Mouse (Mus musculus): ENCODE measurements around the gene Fam13a. TPM values are rescaled to one million over a fixed set of nuclear protein-coding genes. Genes with fewer than 3 reads are reported as not detected.

Fam13a gene
- polyA plus RNA-seq, 1 experiment from 2014 or later: 4.1 TPM

- Histone ChIP-seq H3K36me3 (ENCODE audit: control insufficient read depth, insufficient read depth, low read length) (no peaks in the 10 kb centered on the region), H3K4me1 (ENCODE audit: control insufficient read depth, insufficient read depth, low read length) (no peaks in the 10 kb centered on the region), H3K9me3 (ENCODE audit: control insufficient read depth, low read length) (no peaks in the 10 kb centered on the region), H3K27ac (replicated peaks; ENCODE audit: low read depth, low read length) (no peak overlapping the region), H3K9ac (ENCODE audit: low read length) (no peak overlapping the region), H3K4me2 (ENCODE audit: low read depth, severe bottlenecking) (no peak overlapping the region), H3K4me3 (ENCODE audit: low read depth, low read length) (no peak overlapping the region), H3K27me3 (ENCODE audit: control insufficient read depth, insufficient read depth, low read length) (no peaks in the 10 kb centered on the region)
- ATAC-seq (ENCODE audit: insufficient number of reproducible peaks, low FRiP score, low TSS enrichment, low read depth) (no peak), DNase-seq (ENCODE audit: low spot score) (no peak)
- 85% methylated on average over 6 of the region's 6 CpGs for WGBS
Observed at GRCm38 (mm10) chr6:58920735-58921134, 103.6 kb downstream of the Fam13a start.

- Histone ChIP-seq H3K27ac (replicated peaks; ENCODE audit: low read depth, low read length) (no peak overlapping the region), H3K4me2 (ENCODE audit: low read depth, severe bottlenecking) (no peak overlapping the region), H3K36me3 (ENCODE audit: control insufficient read depth, insufficient read depth, low read length) (no peaks in the 10 kb centered on the region), H3K4me1 (ENCODE audit: control insufficient read depth, insufficient read depth, low read length) (no peaks in the 10 kb centered on the region), H3K9ac (ENCODE audit: low read length) (no peak overlapping the region), H3K4me3 (ENCODE audit: low read depth, low read length) (no peak overlapping the region), H3K9me3 (ENCODE audit: control insufficient read depth, low read length) (no peaks in the 10 kb centered on the region), H3K27me3 (ENCODE audit: control insufficient read depth, insufficient read depth, low read length) (no peaks in the 10 kb centered on the region)
- ATAC-seq (ENCODE audit: insufficient number of reproducible peaks, low FRiP score, low TSS enrichment, low read depth) (no peak), DNase-seq (ENCODE audit: low spot score) (no peak)
- WGBS: 86% methylated on average over 5 of the region's 5 CpGs
Observed at GRCm38 (mm10) chr6:58916498-58916897, 107.9 kb downstream of the Fam13a start.

DNA sequence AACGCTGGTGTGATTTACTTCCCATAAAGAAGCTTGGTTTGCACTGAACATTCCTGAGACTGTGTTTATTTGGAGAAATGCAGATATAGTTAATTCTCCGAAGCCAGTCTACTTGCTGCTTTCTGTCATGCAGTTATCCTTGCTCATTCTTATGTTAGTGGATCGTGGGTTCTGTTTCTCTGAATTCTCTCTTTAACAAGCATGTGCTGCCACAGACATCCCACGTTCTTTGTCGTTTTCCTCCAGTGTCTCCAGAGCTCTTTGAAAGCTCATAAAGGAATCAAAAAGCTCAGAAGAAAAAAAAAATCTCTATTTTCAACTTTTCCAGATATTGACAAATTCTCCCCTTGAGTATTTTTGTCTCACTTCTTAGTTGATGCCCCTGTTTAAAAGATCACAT is 110.4 kb downstream of the Fam13a start:
- Histone ChIP-seq H3K4me1 (ENCODE audit: control insufficient read depth, insufficient read depth, low read length) (no peaks in the 10 kb centered on the region), H3K27me3 (ENCODE audit: control insufficient read depth, insufficient read depth, low read length) (no peaks in the 10 kb centered on the region), H3K9me3 (ENCODE audit: control insufficient read depth, low read length) (no peaks in the 10 kb centered on the region), H3K4me3 (ENCODE audit: low read depth, low read length) (no peak overlapping the region), H3K9ac (ENCODE audit: low read length) (no peak overlapping the region), H3K27ac (replicated peaks; ENCODE audit: low read depth, low read length) (no peak overlapping the region), H3K4me2 (ENCODE audit: low read depth, severe bottlenecking) (no peak overlapping the region), H3K36me3 (ENCODE audit: control insufficient read depth, insufficient read depth, low read length) (no peaks in the 10 kb centered on the region)
- WGBS: 86% methylated on average over 5 of the region's 5 CpGs
- ATAC-seq (ENCODE audit: insufficient number of reproducible peaks, low FRiP score, low TSS enrichment, low read depth): no peak
- DNase-seq (ENCODE audit: low spot score): no peak

DNA sequence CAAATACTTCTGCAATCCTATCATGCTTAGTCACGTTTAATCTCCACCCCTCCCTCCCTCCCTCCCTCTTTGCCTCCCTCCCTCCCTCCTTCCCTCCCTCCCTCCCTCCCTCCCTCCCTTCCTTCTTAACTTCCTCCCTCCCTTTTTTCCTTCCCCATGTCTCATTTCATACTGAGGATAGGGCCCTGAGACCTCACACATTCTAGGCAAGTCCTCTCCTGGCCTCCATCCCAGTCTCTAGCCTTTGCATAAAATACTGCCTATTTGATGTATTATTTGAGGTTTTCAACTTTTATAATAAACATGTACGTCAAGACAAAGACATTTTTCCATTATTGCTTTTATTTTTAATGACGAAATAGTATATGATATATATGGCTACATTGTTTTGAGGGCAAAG is 110.8 kb downstream of the Fam13a start:
- no peak for ATAC-seq (ENCODE audit: insufficient number of reproducible peaks, low FRiP score, low TSS enrichment, low read depth)

GRCm38 (mm10) chr6:58912842-58913241 is 111.5 kb downstream of the Fam13a start:
- ATAC-seq (ENCODE audit: insufficient number of reproducible peaks, low FRiP score, low TSS enrichment, low read depth): no peak
- H3K27me3 ChIP-seq (ENCODE audit: control insufficient read depth, insufficient read depth, low read length): no peaks in the 10 kb centered on the region
- no peak for DNase-seq (ENCODE audit: low spot score)
- H3K27ac ChIP-seq (replicated peaks; ENCODE audit: low read depth, low read length): no peak overlapping the region
- H3K4me3 ChIP-seq (ENCODE audit: low read depth, low read length): no peak overlapping the region
- no peak overlapping the region for H3K4me2 ChIP-seq (ENCODE audit: low read depth, severe bottlenecking)
- H3K36me3 ChIP-seq (ENCODE audit: control insufficient read depth, insufficient read depth, low read length): no peaks in the 10 kb centered on the region
- H3K9ac ChIP-seq (ENCODE audit: low read length): no peak overlapping the region
- H3K9me3 ChIP-seq (ENCODE audit: control insufficient read depth, low read length): no peaks in the 10 kb centered on the region
- H3K4me1 ChIP-seq (ENCODE audit: control insufficient read depth, insufficient read depth, low read length): no peaks in the 10 kb centered on the region
- WGBS: 88% methylated on average over 5 of the region's 5 CpGs

More for the DNA sequence above, 110.8 kb downstream of the Fam13a start:
- H3K27ac ChIP-seq (replicated peaks; ENCODE audit: low read depth, low read length): no peak overlapping the region
- H3K36me3 ChIP-seq (ENCODE audit: control insufficient read depth, insufficient read depth, low read length): no peaks in the 10 kb centered on the region
- H3K9ac ChIP-seq (ENCODE audit: low read length): no peak overlapping the region
- no peaks in the 10 kb centered on the region for H3K9me3 ChIP-seq (ENCODE audit: control insufficient read depth, low read length)
- no peak overlapping the region for H3K4me2 ChIP-seq (ENCODE audit: low read depth, severe bottlenecking)
- 86% methylated on average over 3 of the region's 3 CpGs for WGBS
- no peaks in the 10 kb centered on the region for H3K27me3 ChIP-seq (ENCODE audit: control insufficient read depth, insufficient read depth, low read length)
- no peaks in the 10 kb centered on the region for H3K4me1 ChIP-seq (ENCODE audit: control insufficient read depth, insufficient read depth, low read length)
- DNase-seq (ENCODE audit: low spot score): no peak
- H3K4me3 ChIP-seq (ENCODE audit: low read depth, low read length): no peak overlapping the region

DNA sequence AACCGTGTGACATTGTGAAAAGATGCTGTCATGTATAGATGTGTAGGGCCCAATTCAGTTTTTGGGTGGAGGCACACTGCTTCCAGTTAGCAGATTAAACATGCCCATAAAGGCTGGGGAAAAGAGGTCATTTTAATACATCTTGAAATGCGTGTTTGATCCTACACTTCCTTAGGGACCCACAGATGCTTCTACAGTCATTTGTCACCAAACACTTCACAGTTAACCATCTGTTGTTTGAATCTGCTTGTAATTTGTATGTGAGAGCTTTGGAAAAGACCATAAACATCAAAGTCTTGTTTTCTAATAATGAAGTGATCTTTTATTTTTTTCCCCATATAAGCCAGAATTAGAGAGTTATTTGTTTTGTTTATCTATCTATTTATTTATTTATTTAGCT is 116.6 kb downstream of the Fam13a start:
- DNase-seq (ENCODE audit: low spot score): no peak
- 52% methylated on average over 2 of the region's 2 CpGs for WGBS

DNA sequence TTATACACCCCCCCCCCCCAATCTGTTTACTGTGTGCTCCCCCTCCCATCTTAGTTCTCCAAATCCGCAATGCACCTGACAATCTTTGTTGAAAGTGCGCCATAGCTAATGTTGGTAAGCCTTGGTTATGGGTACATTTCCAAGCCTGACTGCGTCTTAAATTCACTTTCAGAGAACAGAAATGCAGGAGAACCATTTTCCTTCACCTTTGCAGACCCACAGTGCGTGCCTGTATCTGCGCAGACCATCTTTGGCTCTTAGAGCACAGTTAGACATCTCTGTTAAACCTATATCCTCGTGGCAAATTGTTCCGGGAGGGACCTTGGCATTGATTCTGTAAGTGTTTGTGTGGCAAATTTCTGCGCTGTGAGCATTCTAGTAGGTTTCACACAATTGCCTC is 117.0 kb downstream of the Fam13a start:
- Histone ChIP-seq H3K4me3 (ENCODE audit: low read depth, low read length) (no peak overlapping the region; the same call in 1 of the 2 replicates), H3K27ac (replicated peaks; ENCODE audit: low read depth, low read length) (no peak overlapping the region), H3K9me3 (ENCODE audit: control insufficient read depth, low read length) (peaks cover 2% of the 10 kb centered on the region; the same call in 1 of the 2 replicates), H3K4me2 (ENCODE audit: low read depth, severe bottlenecking) (peak overlapping the region; percentile 64; the same call in 1 of the 2 replicates), H3K4me1 (ENCODE audit: control insufficient read depth, insufficient read depth, low read length) (peaks cover 4% of the 10 kb centered on the region; the same call in 1 of the 2 replicates), H3K9ac (ENCODE audit: low read length) (no peak overlapping the region), H3K27me3 (ENCODE audit: control insufficient read depth, insufficient read depth, low read length) (no peaks in the 10 kb centered on the region), H3K36me3 (ENCODE audit: control insufficient read depth, insufficient read depth, low read length) (no peaks in the 10 kb centered on the region)
- 85% methylated on average over 8 of the region's 8 CpGs for WGBS
- ATAC-seq (ENCODE audit: insufficient number of reproducible peaks, low FRiP score, low TSS enrichment, low read depth): no peak
- DNase-seq (ENCODE audit: low spot score): no peak

More for the DNA sequence above, 116.6 kb downstream of the Fam13a start:
- Histone ChIP-seq H3K4me3 (ENCODE audit: low read depth, low read length) (no peak overlapping the region), H3K27ac (replicated peaks; ENCODE audit: low read depth, low read length) (no peak overlapping the region), H3K36me3 (ENCODE audit: control insufficient read depth, insufficient read depth, low read length) (no peaks in the 10 kb centered on the region), H3K4me2 (ENCODE audit: low read depth, severe bottlenecking) (no peak overlapping the region), H3K27me3 (ENCODE audit: control insufficient read depth, insufficient read depth, low read length) (no peaks in the 10 kb centered on the region), H3K9me3 (ENCODE audit: control insufficient read depth, low read length) (peaks cover 2% of the 10 kb centered on the region; the same call in 1 of the 2 replicates), H3K9ac (ENCODE audit: low read length) (no peak overlapping the region), H3K4me1 (ENCODE audit: control insufficient read depth, insufficient read depth, low read length) (peaks cover 4% of the 10 kb centered on the region; the same call in 1 of the 2 replicates)
- no peak for ATAC-seq (ENCODE audit: insufficient number of reproducible peaks, low FRiP score, low TSS enrichment, low read depth)

DNA sequence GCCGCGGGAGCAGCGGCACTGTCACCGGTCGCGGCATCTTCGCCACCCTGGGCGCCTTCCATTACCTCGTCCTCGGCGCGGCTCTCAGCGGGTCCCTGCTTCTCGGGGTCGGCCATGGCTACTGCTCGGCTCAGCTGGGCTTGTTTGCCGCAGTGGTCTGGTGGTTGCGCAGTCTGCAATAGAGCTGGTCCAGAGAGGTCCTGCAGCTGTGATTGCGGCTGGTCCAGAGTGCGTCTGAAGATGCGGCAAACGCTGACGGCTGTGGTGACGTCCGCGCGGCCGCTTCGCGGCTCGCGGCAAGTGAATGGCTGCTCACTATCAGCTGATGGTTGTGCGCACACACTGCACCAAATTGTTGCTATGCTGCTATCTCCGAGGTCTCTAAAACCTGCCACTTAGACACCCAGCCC is 117.5 kb downstream of the Fam13a start, which contains the start of gene Nap1l5:
Gene Nap1l5 (minus strand): TSS at position 225 of the 410 bp plus-strand sequence.
- peak; percentile 58; the same call in 1 of the 2 replicates for ATAC-seq (ENCODE audit: insufficient number of reproducible peaks, low FRiP score, low TSS enrichment, low read depth)
- no peak within 1 kb of the TSS for H3K9ac ChIP-seq (ENCODE audit: low read length)
- peaks cover 4% of the 10 kb centered on the region; the same call in 1 of the 2 replicates for H3K4me1 ChIP-seq (ENCODE audit: control insufficient read depth, insufficient read depth, low read length)
- peaks cover 2% of the 10 kb centered on the region; the same call in 1 of the 2 replicates for H3K9me3 ChIP-seq (ENCODE audit: control insufficient read depth, low read length)
- no peak within 1 kb of the TSS for H3K27ac ChIP-seq (replicated peaks; ENCODE audit: low read depth, low read length)
- H3K4me3 ChIP-seq (ENCODE audit: low read depth, low read length): peak within 1 kb of the TSS; percentile 28
- H3K36me3 ChIP-seq (ENCODE audit: control insufficient read depth, insufficient read depth, low read length): no peaks in the 10 kb centered on the region
- peak; percentile 52 for DNase-seq (ENCODE audit: low spot score)
- no peaks in the 10 kb centered on the region for H3K27me3 ChIP-seq (ENCODE audit: control insufficient read depth, insufficient read depth, low read length)
- 55% methylated on average over 33 of the region's 34 CpGs for WGBS
- peak within 1 kb of the TSS; percentile 64 for H3K4me2 ChIP-seq (ENCODE audit: low read depth, severe bottlenecking)

DNA sequence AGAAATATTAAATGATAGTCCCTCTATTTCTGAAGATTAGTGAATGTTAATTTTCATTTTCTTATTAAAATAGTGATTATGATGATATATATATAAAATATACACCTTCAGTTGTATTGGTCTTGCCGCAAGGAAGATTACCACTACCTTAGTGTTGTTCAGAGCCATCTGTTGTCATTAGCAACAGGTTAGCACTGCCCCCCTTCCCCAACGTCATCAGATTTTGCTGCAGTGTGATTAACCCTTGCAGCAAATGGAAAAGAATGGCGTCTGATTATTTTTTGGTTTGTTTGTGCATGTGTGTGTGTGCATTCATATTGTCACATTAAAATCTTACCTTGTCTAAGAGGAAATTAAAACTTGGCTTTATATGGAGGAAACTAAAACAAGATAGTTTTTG is 119.8 kb downstream of the Fam13a start:
- Histone ChIP-seq H3K4me2 (ENCODE audit: low read depth, severe bottlenecking) (no peak overlapping the region), H3K27ac (replicated peaks; ENCODE audit: low read depth, low read length) (no peak overlapping the region), H3K4me1 (ENCODE audit: control insufficient read depth, insufficient read depth, low read length) (peaks cover 4% of the 10 kb centered on the region; the same call in 1 of the 2 replicates), H3K4me3 (ENCODE audit: low read depth, low read length) (no peak overlapping the region), H3K9me3 (ENCODE audit: control insufficient read depth, low read length) (peaks cover 2% of the 10 kb centered on the region; the same call in 1 of the 2 replicates), H3K36me3 (ENCODE audit: control insufficient read depth, insufficient read depth, low read length) (no peaks in the 10 kb centered on the region), H3K9ac (ENCODE audit: low read length) (no peak overlapping the region), H3K27me3 (ENCODE audit: control insufficient read depth, insufficient read depth, low read length) (no peaks in the 10 kb centered on the region)
- WGBS: 50% methylated on average over 3 of the region's 3 CpGs
- no peak for DNase-seq (ENCODE audit: low spot score)
- no peak for ATAC-seq (ENCODE audit: insufficient number of reproducible peaks, low FRiP score, low TSS enrichment, low read depth)

Data from limb, embryonic 11.5 days (tissue).